Mouse (Mus musculus): ENCODE data around the gene Ccdc186. TPM values are rescaled to one million over a fixed set of nuclear protein-coding genes. Genes with fewer than 3 reads are reported as not detected.

Ccdc186 gene
- polyA plus RNA-seq (2012; ENCODE audit: insufficient read depth, insufficient read length, missing spikeins) = 13.5 and 19.8 TPM in 2 replicates

- H3K4me3 ChIP-seq (ENCODE audit: insufficient read depth, low read depth, low read length) = peak within 1 kb of the TSS; percentile 98
- H3K4me1 ChIP-seq (ENCODE audit: control insufficient read depth, insufficient read depth, insufficient read length, low read length) = peaks cover 18% of the 10 kb centered on the region
- H3K27ac ChIP-seq (replicated peaks; ENCODE audit: low read depth, low read length) = peak within 1 kb of the TSS; percentile 83
Observed at GRCm38 (mm10) chr19:56821798-56822447, at the start of gene Ccdc186. Gene Ccdc186, minus strand, starts transcription at chr19:56822190.

DNA sequence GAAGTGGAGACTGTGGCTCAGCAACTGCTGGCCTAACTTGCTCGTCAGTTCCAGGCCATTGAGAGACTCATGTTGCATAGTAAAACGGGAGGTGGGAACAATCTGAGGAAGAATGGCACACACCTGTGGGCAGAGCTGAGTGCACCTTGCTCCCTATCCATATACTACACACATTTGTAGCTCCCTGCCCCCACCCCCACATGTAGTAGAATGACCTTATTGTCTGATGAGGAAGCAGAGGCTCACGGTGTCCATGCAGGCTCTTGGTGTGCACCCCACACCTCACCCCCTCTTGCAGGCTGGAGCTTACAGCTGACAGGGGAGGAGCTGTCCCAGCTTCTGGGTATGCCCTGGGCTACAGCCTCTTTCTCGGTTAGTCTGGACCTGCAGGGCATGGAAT, 45.7 kb upstream of the Ccdc186 start:
- H3K27ac ChIP-seq (replicated peaks; ENCODE audit: low read depth, low read length) = no peak overlapping the region
- H3K4me1 ChIP-seq (ENCODE audit: control insufficient read depth, insufficient read depth, insufficient read length, low read length) = peaks cover 2% of the 10 kb centered on the region; the same call in 1 of the 2 replicates
- no peak overlapping the region for H3K4me3 ChIP-seq (ENCODE audit: insufficient read depth, low read depth, low read length)

DNA sequence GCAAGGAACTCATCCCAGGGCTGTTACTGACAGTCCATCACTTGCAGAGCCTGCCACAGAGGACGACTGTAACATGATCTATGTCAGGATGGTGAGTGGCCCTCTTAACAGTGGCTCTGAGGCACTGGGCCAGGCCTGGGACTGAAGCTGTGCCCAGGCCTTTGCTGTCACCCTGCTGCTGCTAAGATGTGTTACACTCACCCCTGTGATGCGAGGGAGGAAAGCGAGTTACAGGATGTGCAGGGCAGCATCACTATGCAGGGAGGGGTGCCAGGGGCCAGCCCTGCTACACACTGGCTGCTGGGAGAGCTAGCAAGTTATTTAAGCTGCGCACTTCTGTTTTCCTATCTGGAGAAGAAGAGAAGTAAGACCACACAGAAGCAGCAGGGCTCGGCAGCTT, 34.5 kb upstream of the Ccdc186 start:
- Histone ChIP-seq H3K27ac (replicated peaks; ENCODE audit: low read depth, low read length) (no peak overlapping the region), H3K4me1 (ENCODE audit: control insufficient read depth, insufficient read depth, insufficient read length, low read length) (no peaks in the 10 kb centered on the region), H3K4me3 (ENCODE audit: insufficient read depth, low read depth, low read length) (no peak overlapping the region)

DNA sequence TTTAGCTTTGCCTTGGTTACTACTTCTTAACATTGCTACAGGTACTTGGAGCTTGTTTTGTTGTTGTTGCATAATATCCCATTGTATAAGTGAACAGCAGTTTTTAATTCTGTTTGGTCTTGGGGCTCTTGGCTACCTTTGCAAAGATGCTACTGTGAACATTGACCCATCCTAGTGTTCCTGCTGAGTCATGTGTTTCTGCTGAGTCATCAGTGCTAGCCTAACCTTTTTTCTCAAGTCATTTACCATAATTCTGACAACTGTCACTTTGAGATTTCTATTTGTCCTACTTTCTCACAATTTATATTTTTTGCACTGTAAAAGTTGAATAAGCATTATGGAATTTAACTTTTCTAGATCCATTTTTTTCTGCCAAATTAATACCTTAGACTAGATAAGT, 30.6 kb upstream of the Ccdc186 start:
- no peaks in the 10 kb centered on the region for H3K4me1 ChIP-seq (ENCODE audit: control insufficient read depth, insufficient read depth, insufficient read length, low read length)
- no peak overlapping the region for H3K4me3 ChIP-seq (ENCODE audit: insufficient read depth, low read depth, low read length)
- no peak overlapping the region for H3K27ac ChIP-seq (replicated peaks; ENCODE audit: low read depth, low read length)

DNA sequence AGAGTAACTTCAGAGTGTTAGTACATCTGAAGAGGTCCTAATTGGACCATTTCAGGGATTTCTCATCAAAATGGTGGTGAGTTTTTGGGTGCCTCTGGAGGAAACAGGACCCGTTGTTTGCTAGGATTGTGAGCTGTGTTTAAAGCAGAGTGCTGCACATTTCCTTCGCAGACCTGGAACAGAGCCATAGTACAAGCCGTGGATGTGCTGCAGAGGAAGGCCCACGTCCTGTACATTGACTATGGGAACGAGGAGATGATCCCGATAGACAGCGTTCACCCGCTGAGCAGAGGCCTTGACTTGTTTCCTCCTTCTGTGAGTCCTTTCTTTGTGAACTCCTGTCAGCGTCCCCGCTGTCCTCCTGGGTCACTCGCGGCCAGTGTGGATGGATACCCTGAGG, 21.0 kb upstream of the Ccdc186 start:
- Histone ChIP-seq H3K4me3 (ENCODE audit: insufficient read depth, low read depth, low read length) (no peak overlapping the region), H3K4me1 (ENCODE audit: control insufficient read depth, insufficient read depth, insufficient read length, low read length) (no peaks in the 10 kb centered on the region), H3K27ac (replicated peaks; ENCODE audit: low read depth, low read length) (no peak overlapping the region)

GRCm38 (mm10) chr19:56838942-56839706, 17.1 kb upstream of the Ccdc186 start:
- Histone ChIP-seq H3K4me3 (ENCODE audit: insufficient read depth, low read depth, low read length) (no peak overlapping the region), H3K4me1 (ENCODE audit: control insufficient read depth, insufficient read depth, insufficient read length, low read length) (no peaks in the 10 kb centered on the region), H3K27ac (replicated peaks; ENCODE audit: low read depth, low read length) (no peak overlapping the region)

DNA sequence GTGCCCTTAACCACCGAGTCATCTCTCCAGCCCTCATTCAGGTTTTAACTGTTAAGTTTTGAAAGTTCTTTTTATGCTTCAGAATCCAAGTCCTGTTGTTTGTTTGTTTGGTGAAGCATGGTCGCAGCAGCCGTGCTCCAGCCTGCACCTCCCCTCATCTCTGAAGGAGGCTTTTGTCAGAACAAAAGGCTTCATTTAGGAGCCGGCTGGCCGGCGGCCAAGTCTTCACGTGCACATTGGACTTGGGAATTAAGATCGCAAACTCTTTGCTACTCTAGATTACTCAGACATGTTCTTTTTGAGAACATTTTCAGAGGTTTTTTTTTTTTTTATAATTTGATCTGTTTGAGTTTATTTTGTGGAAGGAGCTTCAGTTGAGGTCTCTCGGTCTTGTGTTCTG, 13.3 kb upstream of the Ccdc186 start:
- Histone ChIP-seq H3K4me1 (ENCODE audit: control insufficient read depth, insufficient read depth, insufficient read length, low read length) (no peaks in the 10 kb centered on the region), H3K27ac (replicated peaks; ENCODE audit: low read depth, low read length) (no peak overlapping the region), H3K4me3 (ENCODE audit: insufficient read depth, low read depth, low read length) (no peak overlapping the region)

GRCm38 (mm10) chr19:56830163-56830562, 8.2 kb upstream of the Ccdc186 start:
- H3K4me3 ChIP-seq (ENCODE audit: insufficient read depth, low read depth, low read length) = no peak overlapping the region
- H3K27ac ChIP-seq (replicated peaks; ENCODE audit: low read depth, low read length) = no peak overlapping the region
- H3K4me1 ChIP-seq (ENCODE audit: control insufficient read depth, insufficient read depth, insufficient read length, low read length) = no peaks in the 10 kb centered on the region

DNA sequence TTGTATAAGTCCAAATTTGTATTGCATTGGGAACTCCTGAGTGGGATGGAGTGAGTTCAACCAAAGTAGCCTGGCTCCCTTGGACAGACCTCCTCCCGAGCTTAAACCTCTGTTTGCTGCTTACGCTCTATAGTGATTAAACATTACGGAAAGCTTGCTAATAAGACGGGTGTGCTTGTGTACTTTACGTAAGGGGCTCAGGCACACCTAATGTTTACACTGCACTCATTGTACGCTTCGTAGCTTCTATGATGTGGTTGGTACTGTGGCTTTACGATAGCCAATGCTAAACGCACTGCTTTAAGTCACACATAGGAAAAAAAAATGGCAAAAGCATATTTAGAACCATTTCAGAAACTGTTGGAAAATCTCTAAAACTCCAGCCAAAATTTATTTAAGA, 7.3 kb upstream of the Ccdc186 start:
- H3K4me1 ChIP-seq (ENCODE audit: control insufficient read depth, insufficient read depth, insufficient read length, low read length) = no peaks in the 10 kb centered on the region
- no peak overlapping the region for H3K27ac ChIP-seq (replicated peaks; ENCODE audit: low read depth, low read length)
- H3K4me3 ChIP-seq (ENCODE audit: insufficient read depth, low read depth, low read length) = no peak overlapping the region

DNA sequence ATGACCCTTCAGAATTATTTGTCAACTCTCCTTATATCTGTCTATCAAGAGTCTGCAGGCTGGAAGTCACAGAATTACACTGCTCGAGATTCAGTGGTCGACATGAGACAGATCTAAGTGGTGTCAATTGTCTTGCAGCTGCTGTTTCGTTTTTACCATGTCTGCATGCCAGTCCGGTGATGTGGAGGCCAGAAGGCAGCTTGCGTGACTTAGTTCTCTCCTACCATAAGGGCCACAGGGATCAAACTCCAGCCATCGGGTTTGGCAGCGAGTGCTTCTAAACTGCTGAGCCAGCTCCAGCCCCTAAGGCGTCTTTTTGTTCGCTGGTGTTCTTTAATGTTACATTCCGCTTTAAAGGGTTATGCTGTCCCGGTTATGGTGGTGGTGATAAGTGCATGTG, 6.3 kb upstream of the Ccdc186 start:
- Histone ChIP-seq H3K4me3 (ENCODE audit: insufficient read depth, low read depth, low read length) (no peak overlapping the region), H3K27ac (replicated peaks; ENCODE audit: low read depth, low read length) (no peak overlapping the region), H3K4me1 (ENCODE audit: control insufficient read depth, insufficient read depth, insufficient read length, low read length) (no peaks in the 10 kb centered on the region)

- Histone ChIP-seq H3K27ac (replicated peaks; ENCODE audit: low read depth, low read length) (no peak within 1 kb of the TSS), H3K4me1 (ENCODE audit: control insufficient read depth, insufficient read depth, insufficient read length, low read length) (peaks cover 1% of the 10 kb centered on the region; the same call in 1 of the 2 replicates), H3K4me3 (ENCODE audit: insufficient read depth, low read depth, low read length) (no peak within 1 kb of the TSS)
Observed at GRCm38 (mm10) chr19:56826047-56826631, 4.1 kb upstream of the Ccdc186 start, which contains the start of gene Tdrd1. Gene Tdrd1, plus strand, starts transcription at chr19:56826209.

GRCm38 (mm10) chr19:56822448-56822836, 452 bp upstream of the Ccdc186 start:
- Histone ChIP-seq H3K27ac (replicated peaks; ENCODE audit: low read depth, low read length) (no peak overlapping the region), H3K4me1 (ENCODE audit: control insufficient read depth, insufficient read depth, insufficient read length, low read length) (peaks cover 16% of the 10 kb centered on the region), H3K4me3 (ENCODE audit: insufficient read depth, low read depth, low read length) (peak overlapping the region; percentile 58)

GRCm38 (mm10) chr19:56821040-56821797, 771 bp downstream of the Ccdc186 start:
- Histone ChIP-seq H3K4me3 (ENCODE audit: insufficient read depth, low read depth, low read length) (peak overlapping the region; percentile 98), H3K27ac (replicated peaks; ENCODE audit: low read depth, low read length) (no peak overlapping the region), H3K4me1 (ENCODE audit: control insufficient read depth, insufficient read depth, insufficient read length, low read length) (peaks cover 19% of the 10 kb centered on the region)

GRCm38 (mm10) chr19:56817851-56818526, 4.0 kb downstream of the Ccdc186 start:
- H3K4me1 ChIP-seq (ENCODE audit: control insufficient read depth, insufficient read depth, insufficient read length, low read length) = peaks cover 19% of the 10 kb centered on the region
- H3K4me3 ChIP-seq (ENCODE audit: insufficient read depth, low read depth, low read length) = no peak overlapping the region
- H3K27ac ChIP-seq (replicated peaks; ENCODE audit: low read depth, low read length) = no peak overlapping the region
